Mouse (Mus musculus) mesoderm, embryonic 11.5 days (tissue): ENCODE results near the gene Pbp2.
A peak's percentile ranks its signal among the peaks of the same experiment; 100 is the strongest.

Source experiments
- DNase-seq: peaks from one replicate; pipeline ENCODE4 v3.0.0-alpha.2; 2012; ENCODE audit warnings: low read depth, low spot score

Gene Pbp2

GRCm38 (mm10) chr6:135310305-135310704 is at the start of gene Pbp2:
Gene Pbp2, minus strand, starts transcription at chr6:135310405.
- no peak for DNase-seq

DNA sequence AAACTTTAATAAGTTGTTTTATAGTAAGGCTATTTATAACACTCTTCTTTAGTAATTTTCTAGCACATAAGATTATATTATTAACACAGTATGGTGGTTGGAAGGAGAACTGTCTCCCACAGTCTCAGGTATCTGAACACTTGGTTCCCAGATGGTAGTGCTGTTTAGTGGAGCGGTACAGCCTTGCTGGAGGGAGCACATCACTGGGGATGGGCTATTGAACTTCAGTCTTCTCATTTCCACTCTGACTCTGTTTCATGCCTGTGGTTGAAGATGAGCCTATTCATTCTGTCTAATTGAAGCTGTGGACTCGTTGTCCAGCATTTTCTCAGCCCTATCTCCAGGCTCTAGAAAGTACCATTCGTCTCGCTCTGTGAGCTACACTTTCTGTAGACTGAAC is 44.7 kb upstream of the Pbp2 start:
- no peak for DNase-seq

DNA sequence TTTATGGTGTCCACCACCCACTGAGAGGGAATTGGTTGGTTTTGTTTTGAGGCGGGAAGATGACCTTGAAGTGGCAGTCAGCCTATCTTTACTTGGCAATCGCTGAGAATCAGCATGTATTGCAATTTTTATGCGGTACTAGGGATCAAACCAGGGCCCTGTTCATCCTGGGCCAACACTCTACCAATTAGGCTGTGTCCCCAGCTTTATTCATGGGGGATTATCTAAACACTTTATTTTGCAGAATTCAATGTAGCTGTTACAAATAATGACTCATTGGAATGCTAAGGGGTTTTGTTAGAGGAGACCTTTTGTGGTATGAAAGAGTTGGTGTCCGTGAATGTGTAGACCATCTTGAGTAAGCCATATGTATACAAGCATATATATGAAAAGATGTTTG is 42.3 kb upstream of the Pbp2 start:
- DNase-seq: no peak

DNA sequence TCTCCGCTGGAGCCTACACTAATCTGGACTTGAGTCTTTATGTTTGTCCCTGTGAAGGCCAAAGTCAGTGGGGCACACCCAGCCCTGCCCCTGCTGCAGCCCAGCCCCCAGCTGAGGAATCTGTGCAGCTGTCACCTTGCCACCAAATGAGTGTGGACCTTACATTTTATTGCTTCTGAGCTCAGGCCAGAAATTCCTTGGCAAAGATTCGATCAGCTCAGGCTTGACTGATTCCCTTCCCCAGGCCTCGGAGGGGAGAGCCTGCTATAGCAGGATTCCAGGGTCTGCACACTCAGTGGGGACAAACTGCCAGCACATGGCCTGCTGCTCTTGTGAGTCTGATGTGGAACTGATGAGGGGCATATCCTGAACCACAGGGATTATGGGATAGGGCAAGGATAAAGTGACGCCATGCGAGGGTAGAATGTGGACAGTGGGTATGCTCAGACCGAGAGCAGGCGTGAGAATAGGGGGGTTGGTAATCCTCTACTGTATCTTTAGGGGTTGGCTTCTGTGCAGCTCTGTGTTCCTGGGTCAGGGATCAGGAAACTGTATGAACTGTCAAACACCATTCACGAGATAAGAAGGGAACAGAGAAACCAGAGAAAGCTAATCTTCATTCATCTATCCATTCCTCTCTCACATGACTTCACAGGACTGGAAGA is 41.6 kb upstream of the Pbp2 start:
- DNase-seq: peak; percentile 35

DNA sequence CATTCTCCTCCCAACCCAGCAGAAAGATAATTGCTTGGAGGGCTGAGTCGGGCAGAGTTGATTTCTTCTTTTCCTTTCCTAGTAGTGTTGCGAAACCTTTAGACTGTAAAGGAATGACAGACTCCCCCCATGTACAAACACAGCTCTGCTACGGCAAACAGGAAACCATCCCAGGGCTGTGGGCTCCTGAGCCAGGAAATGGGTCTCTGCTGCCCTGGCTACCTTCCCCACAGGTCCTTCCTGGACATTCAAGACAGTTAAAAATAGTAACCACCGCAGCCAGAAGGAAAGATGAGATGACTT is 30.8 kb upstream of the Pbp2 start:
- DNase-seq: no peak

GRCm38 (mm10) chr6:135340355-135341075 is 30.3 kb upstream of the Pbp2 start:
- DNase-seq: no peak

DNA sequence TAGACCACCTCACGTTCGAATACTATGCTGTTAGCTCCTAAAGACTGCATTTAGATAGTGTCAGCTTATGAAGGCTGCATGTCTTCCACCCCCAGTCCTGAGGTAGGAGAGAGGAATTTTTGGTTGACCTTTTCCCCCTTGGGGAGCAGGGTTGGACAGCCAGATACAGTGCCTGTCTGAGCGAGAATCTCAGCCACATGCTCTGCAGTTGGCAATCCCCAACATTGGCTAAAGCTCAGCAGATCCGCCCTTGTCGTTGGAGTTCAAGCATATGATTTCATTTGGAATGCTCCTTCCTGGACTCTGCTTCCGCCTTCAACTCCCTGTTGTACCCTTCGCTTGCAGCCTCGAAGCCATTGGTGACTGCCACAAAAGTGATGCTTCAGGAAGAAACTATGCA is 26.2 kb upstream of the Pbp2 start:
- no peak for DNase-seq

DNA sequence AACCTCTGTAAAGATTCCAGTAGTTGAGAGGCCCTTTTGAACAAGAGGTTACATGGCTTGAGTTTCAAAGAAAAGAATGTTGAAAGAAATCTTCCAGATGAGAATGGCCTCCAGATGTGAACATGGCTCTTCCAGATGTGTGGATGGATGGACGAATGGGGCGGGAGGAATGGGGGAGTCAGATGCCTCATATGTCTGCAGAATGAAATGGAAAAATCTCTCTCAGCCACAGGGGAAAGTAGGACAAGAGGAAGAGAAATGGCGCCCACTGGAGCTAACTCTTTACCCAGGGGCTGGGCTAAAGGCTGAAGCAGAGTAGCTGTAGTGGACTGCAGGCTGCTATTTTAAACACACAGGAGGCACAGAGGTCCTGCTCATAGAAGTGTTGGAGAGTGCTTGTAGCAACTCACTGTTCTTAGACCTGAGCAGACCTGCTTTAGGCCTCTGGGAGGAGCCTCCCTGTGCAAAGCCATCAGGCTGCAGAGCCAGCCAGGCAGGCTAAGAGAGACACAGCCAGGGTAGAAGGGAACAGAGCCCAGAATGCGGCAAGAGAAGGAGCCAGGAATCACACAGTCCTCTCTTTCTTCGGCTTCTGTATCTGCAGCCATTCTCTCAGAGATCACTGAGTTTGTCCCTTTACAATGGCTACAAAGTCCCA is 23.9 kb upstream of the Pbp2 start:
- peak; percentile 62 for DNase-seq

- DNase-seq: peak; percentile 70
These were observed 22.6 kb upstream of the Pbp2 start for GRCm38 (mm10) chr6:135332737-135333281.

DNA sequence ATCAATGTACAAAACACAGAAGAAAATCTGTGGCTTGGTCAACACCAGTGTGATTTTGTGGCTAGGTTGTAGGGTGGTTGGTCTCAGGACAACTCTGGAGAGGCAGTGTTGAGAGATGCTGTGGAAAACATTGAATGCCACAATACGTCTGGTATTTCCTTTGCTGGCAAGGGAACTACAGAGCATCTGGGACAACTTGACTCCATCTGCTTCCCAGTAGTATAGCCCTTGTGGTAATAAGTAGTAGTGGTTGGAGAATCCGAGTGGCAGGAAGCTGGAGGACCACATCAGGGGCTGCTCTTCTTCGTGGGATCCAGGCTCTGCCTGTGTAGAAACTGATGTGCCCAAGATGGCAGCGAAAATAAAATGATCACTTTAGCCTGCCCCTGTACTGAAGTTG is 21.7 kb upstream of the Pbp2 start:
- no peak for DNase-seq

DNA sequence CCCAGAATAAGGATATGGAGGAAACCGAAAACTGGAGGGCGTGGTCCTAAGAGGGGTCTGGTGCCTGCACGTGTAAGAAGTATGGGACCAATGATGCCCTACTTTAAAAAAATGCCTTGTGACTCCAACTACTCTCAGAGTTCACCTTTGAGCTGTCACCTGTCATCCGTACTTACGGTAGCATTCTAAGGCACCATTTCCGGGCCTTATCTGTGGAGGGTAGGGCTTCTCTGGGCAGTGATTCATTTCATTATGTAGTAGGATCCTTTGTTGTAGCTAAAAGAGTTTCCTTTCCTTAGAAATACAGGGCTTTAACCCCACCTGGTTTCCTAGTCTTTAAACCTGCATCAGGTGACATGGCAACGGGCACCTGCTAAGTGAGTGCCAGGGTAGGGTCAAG is 16.6 kb upstream of the Pbp2 start:
- DNase-seq: no peak

DNA sequence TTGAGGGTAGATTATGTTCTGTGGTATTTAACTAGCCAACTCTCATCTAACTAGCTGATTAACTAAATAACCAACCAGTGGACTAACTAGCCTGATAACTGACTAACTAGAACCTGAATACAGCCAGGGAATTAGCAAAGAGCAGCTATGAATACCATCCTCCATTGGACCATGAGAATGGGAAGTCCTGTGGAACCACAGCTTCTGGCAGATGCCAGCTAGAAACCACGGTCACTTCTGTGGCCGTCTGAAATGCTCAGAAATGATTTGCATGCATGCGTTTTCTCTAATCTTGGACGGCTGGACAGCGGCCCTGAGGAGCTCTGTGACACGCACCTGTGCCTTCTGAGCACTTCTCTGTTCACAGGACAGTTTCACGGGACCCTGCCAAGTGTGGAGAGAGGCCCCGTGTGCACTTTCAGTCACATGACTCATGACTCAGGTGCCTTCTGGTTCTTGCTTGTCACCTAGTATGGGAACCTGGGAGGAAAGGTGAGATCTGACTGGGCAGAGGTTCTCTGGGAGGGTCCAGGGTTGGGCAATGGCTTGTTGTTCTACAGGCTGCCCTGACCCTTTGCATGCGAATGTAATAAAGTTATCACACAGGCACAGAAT is 14.6 kb upstream of the Pbp2 start:
- no peak for DNase-seq

GRCm38 (mm10) chr6:135324111-135324510 is 13.9 kb upstream of the Pbp2 start:
- no peak for DNase-seq

- peak; percentile 52 for DNase-seq
These were observed 13.2 kb upstream of the Pbp2 start for GRCm38 (mm10) chr6:135323311-135323982.

DNA sequence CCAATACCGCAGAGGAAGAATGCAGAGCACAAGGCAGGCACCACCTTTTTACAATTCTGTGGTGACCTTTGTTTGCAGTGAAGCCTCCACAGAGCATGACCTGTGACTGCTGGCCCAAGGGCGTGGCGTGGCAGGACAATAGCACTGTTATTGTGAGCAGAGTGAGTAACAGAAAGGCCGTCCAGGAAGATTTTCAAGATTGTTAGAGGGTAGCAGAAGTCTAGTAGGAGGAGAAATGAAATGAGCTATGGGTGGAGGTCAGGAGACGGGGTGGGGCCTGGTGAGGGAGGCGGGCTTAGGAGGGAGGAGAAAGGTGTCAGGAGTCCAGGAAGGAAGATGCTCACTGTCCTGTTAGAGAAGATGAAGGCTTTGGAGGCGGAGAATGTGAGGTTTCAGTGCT is 12.5 kb upstream of the Pbp2 start:
- no peak for DNase-seq

DNA sequence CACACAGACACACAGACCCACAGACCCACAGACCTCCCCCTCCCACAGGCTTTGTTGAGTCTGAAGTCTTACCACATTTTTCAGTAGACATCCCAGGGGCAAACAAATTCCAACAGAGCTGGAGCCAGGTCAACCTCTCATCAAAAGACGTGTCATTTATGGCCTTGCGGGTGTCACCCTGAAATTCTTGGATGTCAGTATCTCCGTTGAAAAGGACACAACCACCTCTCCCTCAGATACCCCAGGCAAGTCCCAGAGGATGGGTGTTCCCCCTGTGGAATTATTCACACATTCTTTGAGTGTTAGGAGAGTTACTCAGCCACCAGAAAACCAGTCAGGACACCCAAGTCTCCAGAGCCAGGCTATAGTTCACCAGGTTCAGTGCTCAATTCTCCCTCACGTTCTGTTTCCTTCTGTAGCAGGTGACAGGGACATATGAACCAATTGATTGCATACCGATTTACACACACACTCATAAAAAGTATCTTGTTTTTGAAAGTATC is 9.3 kb upstream of the Pbp2 start:
- no peak for DNase-seq

DNA sequence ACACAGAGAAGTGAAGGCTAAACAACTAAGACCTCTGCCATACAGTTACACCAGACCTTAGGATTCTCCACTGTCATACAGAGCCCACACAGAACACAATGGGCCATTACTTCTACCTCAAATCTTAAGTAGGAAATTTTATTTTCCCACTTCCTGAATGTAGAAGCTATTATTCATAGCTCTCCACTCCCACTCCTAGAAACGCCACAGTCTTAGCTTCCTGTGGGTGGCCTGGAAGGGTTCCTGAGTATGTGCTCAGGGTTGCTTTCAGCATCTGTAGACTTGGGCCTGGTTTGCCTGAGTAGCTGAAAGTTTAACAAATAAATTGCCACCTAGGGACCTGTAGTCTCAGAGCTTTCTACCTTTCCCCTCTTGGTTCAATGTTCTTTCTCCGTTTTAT is 5.9 kb upstream of the Pbp2 start:
- DNase-seq: no peak

DNA sequence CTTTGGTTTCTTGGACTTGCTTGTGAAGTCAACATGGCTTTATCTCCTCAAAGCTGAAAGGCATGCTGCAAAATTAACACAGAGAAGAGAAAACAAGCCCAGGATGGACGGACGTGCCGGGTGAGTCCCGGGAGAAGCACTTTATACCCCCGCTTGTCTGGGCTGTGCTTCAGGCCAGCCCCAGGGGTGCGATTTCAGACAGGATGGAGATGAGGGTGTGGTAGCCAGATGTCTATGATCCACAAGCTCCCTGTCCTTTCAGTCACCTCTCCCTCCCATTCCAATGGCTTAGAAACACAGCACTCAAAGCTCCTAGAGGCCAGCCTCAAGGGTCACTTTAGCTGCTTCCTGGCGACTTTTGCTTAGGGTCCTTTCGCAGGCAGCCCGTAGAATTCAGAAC is 3.8 kb upstream of the Pbp2 start:
- no peak for DNase-seq

- DNase-seq: no peak
These were observed 1.8 kb upstream of the Pbp2 start for GRCm38 (mm10) chr6:135312038-135312437.

GRCm38 (mm10) chr6:135304576-135305260 is 5.5 kb downstream of the Pbp2 start:
- DNase-seq: no peak
